Mouse (Mus musculus): ENCODE measurements at regions not wholly inside any gene's neighbourhood (a gene's known extent, or its start where the extent isn't known, plus 50 kb on each side); places are given as distances from the start of the nearest gene placed in this dataset.

GRCm38 (mm10) chr2:128430776-128431291 lies 160.2 kb upstream of the Spdye4c start:
- no peak for TF ChIP-seq POLR2A (IDR thresholded peaks at IDR 0.05; ENCODE audit: control insufficient read depth, low read depth, low read length)
- TF ChIP-seq CTCF (IDR thresholded peaks at IDR 0.05; ENCODE audit: control insufficient read depth, insufficient read depth, insufficient replicate concordance, low read depth, low read length), result no peak
